Mouse (Mus musculus): ENCODE measurements around the gene Myo18a. TPM values are rescaled to one million over a fixed set of nuclear protein-coding genes. Genes with fewer than 3 reads are reported as not detected.

The Myo18a gene
- total RNA-seq (2023), result 10 to 100 TPM; 66.0 to 67.4 TPM

GRCm38 (mm10) chr11:77762783-77763672 lies at the start of gene Myo18a:
TSS of gene Myo18a (plus strand) at chr11:77763246.

GRCm38 (mm10) chr11:77725183-77725582 lies 37.9 kb upstream of the Myo18a start, which contains the start of gene Cryba1:
TSS of gene Cryba1 (minus strand) at chr11:77725283.

GRCm38 (mm10) chr11:77787707-77788106 lies 24.7 kb downstream of the Myo18a start, which contains the start of gene Gm10277:
TSS of gene Gm10277 (minus strand) at chr11:77787747.

GRCm38 (mm10) chr11:77893787-77894718 lies 131.0 kb downstream of the Myo18a start, which contains the start of gene Pipox:
TSS of gene Pipox (minus strand) at chr11:77894096.

Other genes with a start within 250 kb of the Myo18a start
- gene Abhd15, start 248.1 kb upstream of the Myo18a start, total RNA-seq (2023), result 1 to 10 TPM; 7.3 to 7.6 TPM
- gene Trp53i13, start 247.3 kb upstream of the Myo18a start, total RNA-seq (2023), result 10 to 100 TPM; 18.8 to 24.6 TPM
- gene Gm10392, start 244.0 kb upstream of the Myo18a start, total RNA-seq (2023), result 1 to 10 TPM; 1.4 to 1.9 TPM
- 10 to 100 TPM; 41.3 to 41.5 TPM for gene Taok1, start 155.4 kb upstream of the Myo18a start, total RNA-seq (2023)
- gene Nufip2, start 77.1 kb upstream of the Myo18a start, total RNA-seq (2023), result 100 to 1,000 TPM; 145 to 161 TPM
- gene Cryba1, start 38.0 kb upstream of the Myo18a start, total RNA-seq (2023), result not detected
- gene Gm10277, start 24.5 kb downstream of the Myo18a start, total RNA-seq (2023), result not detected
- under 1 TPM in 1 of 2 experiments, not detected in 1; 0.35 TPM for gene Pipox, start 130.8 kb downstream of the Myo18a start, total RNA-seq (2023)
- gene Sez6, start 167.6 kb downstream of the Myo18a start, total RNA-seq (2023), result not detected
- gene Phf12, start 219.5 kb downstream of the Myo18a start, total RNA-seq (2023), result 100 to 1,000 TPM; 128 to 137 TPM